In the genomic region with DNA sequence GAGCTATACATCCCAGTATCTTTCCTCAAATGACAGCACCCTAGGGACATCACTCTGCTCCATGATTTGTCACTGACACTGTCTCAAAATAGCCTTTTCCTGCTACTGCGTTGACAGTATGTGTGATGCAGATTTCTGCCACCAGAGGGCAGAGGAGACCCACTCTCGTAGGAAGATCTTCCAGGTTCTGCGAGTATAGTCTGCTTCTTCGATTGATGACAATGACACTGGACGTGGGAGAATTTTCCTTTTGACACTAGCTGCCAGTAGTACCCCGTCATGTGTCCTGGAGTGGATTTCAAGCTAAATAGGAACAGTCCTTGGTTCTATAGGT, we compare ENCODE assay signal across 9 mouse cellular contexts. TPM values are rescaled to one million over a fixed set of nuclear protein-coding genes. Genes with fewer than 3 reads are reported as not detected.
DNase-seq lines count a peak whose midpoint lies in the region; ATAC-seq and TF ChIP-seq lines count a peak whose summit lies in the region.
"Had no signal": no experiment of that assay in that cellular context is flagged by ENCODE, and none has a peak within 500 bp of the region (broad histone marks: within the 10 kb centered on the region; RNA-seq: fewer than 3 reads in every experiment).

No protein-coding gene starts in this region.

- no peaks in the 10 kb centered on the region for H3K27me3 ChIP-seq in ES-Bruce4 (ENCODE audit: control insufficient read depth, insufficient read depth, low read length, poor library complexity, severe bottlenecking)
- H3K27me3 ChIP-seq in liver, embryonic 11.5 days (replicated peaks; ENCODE audit: control insufficient read depth, insufficient read depth, low read length): no peaks in the 10 kb centered on the region
- no peaks in the 10 kb centered on the region for H3K27me3 ChIP-seq in neural tube, embryonic 13.5 days
- H3K27me3 ChIP-seq: limb, embryonic 15.5 days had no signal

- peak; percentile 80 for ATAC-seq in granulocyte monocyte progenitor cell, adult 5-6 weeks (replicated peaks; ENCODE audit: poor library complexity, severe bottlenecking)
- ATAC-seq in liver, embryonic 11.5 days (replicated peaks; ENCODE audit: low FRiP score): 0 out of 2 replicates have a peak, but pooled peaks have one; percentile 20
- peak; percentile 65; the same call in 1 of the 2 replicates for ATAC-seq in neural tube, embryonic 13.5 days (ENCODE audit: low read depth)

- H3K36me3 ChIP-seq in ES-Bruce4 (ENCODE audit: control insufficient read depth, insufficient read depth, low read length, poor library complexity, severe bottlenecking): no peaks in the 10 kb centered on the region
- H3K36me3 ChIP-seq in liver, embryonic 11.5 days (ENCODE audit: control insufficient read depth, insufficient read depth, low read length): no peaks in the 10 kb centered on the region
- H3K36me3 ChIP-seq in neural tube, embryonic 13.5 days: no peaks in the 10 kb centered on the region
- H3K36me3 ChIP-seq: limb, embryonic 15.5 days had no signal

- H3K9me3 ChIP-seq in ES-Bruce4 (replicated peaks; ENCODE audit: control insufficient read depth, insufficient read depth, low read length, poor library complexity, severe bottlenecking): peaks cover 4% of the 10 kb centered on the region; the same call in 1 of the 2 replicates
- H3K9me3 ChIP-seq in liver, embryonic 11.5 days (ENCODE audit: control insufficient read depth, low read length): no peaks in the 10 kb centered on the region
- no peaks in the 10 kb centered on the region for H3K9me3 ChIP-seq in neural tube, embryonic 13.5 days
- H3K9me3 ChIP-seq: limb, embryonic 15.5 days had no signal

- no peak overlapping the region for H3K27ac ChIP-seq in ES-Bruce4 (ENCODE audit: insufficient read depth, low read length)
- H3K27ac ChIP-seq in liver, embryonic 11.5 days (ENCODE audit: low read depth, low read length): no peak overlapping the region
- H3K27ac ChIP-seq in neural tube, embryonic 13.5 days (replicated peaks): no peak overlapping the region
- H3K27ac ChIP-seq: limb, embryonic 15.5 days had no signal

- peak; percentile 8 for DNase-seq in adrenal gland, adult 2 months
- peak; percentile 82 for DNase-seq in embryo, embryonic 11 days
- DNase-seq in kidney, postnatal 10 days: peak; percentile 85
- peak; percentile 45 for DNase-seq in liver, embryonic 11.5 days (ENCODE audit: low spot score)
- DNase-seq in yolk sac, embryonic 10.5 days (ENCODE audit: low spot score): peak; percentile 51

- no peak overlapping the region for H3K4me3 ChIP-seq in ES-Bruce4 (ENCODE audit: low read depth, low read length)
- H3K4me3 ChIP-seq in liver, embryonic 11.5 days (ENCODE audit: low read depth, low read length): no peak overlapping the region
- H3K4me3 ChIP-seq in neural tube, embryonic 13.5 days: no peak overlapping the region
- H3K4me3 ChIP-seq: limb, embryonic 15.5 days had no signal

- H3K9ac ChIP-seq in ES-Bruce4 (ENCODE audit: low read depth, poor library complexity, severe bottlenecking): no peak overlapping the region
- H3K9ac ChIP-seq in liver, embryonic 11.5 days (ENCODE audit: low read depth, low read length): no peak overlapping the region
- H3K9ac ChIP-seq in neural tube, embryonic 13.5 days: no peak overlapping the region
- H3K9ac ChIP-seq: limb, embryonic 15.5 days had no signal

- no peak overlapping the region for H3K4me2 ChIP-seq in liver, embryonic 11.5 days
- H3K4me2 ChIP-seq in neural tube, embryonic 13.5 days: no peak overlapping the region
- H3K4me2 ChIP-seq: limb, embryonic 15.5 days had no signal

- TF ChIP-seq CTCF in ES-Bruce4 (IDR thresholded peaks at IDR 0.05; ENCODE audit: low read depth, low read length): peak; percentile 54

- TF ChIP-seq POLR2A in ES-Bruce4 (IDR thresholded peaks at IDR 0.05; ENCODE audit: insufficient read depth, low read length): no peak

- no peaks in the 10 kb centered on the region for H3K4me1 ChIP-seq in ES-Bruce4 (ENCODE audit: control insufficient read depth, insufficient read depth, low read length)
- no peaks in the 10 kb centered on the region for H3K4me1 ChIP-seq in liver, embryonic 11.5 days (replicated peaks; ENCODE audit: control insufficient read depth, insufficient read depth, low read length)
- H3K4me1 ChIP-seq in neural tube, embryonic 13.5 days (replicated peaks): no peaks in the 10 kb centered on the region
- H3K4me1 ChIP-seq: limb, embryonic 15.5 days had no signal

- no peak for TF ChIP-seq EP300 in ES-Bruce4 (IDR thresholded peaks at IDR 0.05; ENCODE audit: insufficient read depth, low read depth, low read length)

- WGBS in liver, embryonic 11.5 days: 16% methylated on average over 6 of the region's 6 CpGs
- 8% methylated on average over 6 of the region's 6 CpGs for WGBS in neural tube, embryonic 13.5 days

RNA-seq across cellular contexts. Expression of gene Rabl2, which starts 31.9 kb away (rescaled TPM):
- 9.7 and 12.6 TPM in 2 replicates for polyA plus RNA-seq in ES-Bruce4 (2011; ENCODE audit: insufficient read depth, insufficient read length, low read depth, missing spikeins)
- 10 to 100 TPM in 1 of 2 experiments, 1 to 10 TPM in 1; 8.6 to 10.3 TPM for total RNA-seq in adrenal gland, adult 2 months (2021)
- polyA plus RNA-seq in adrenal gland, adult 2 months (2012; rRNA removed): 6.4 and 7.2 TPM in 2 replicates
- 10.2 and 16.8 TPM in 2 replicates for total RNA-seq in granulocyte monocyte progenitor cell, adult 5-6 weeks (2014; fragmentation: Nextera tagmentation)
- total RNA-seq in granulocyte monocyte progenitor cell, adult 5-6 weeks (2017): 11.1 and 18.9 TPM in 2 replicates
- 24.8 and 27.1 TPM in 2 replicates for polyA plus RNA-seq in liver, embryonic 11.5 days (2014; fragmentation: Nextera tagmentation; extraction: Ambion mirVana)
- 70.7 and 82.4 TPM in 2 replicates for polyA plus RNA-seq in neural tube, embryonic 13.5 days (2015; fragmentation: Nextera tagmentation; extraction: Ambion mirVana)

RNA-seq across cellular contexts. Expression of gene Acr, which starts 55.5 kb away (rescaled TPM):
- polyA plus RNA-seq in ES-Bruce4 (2011; ENCODE audit: insufficient read depth, insufficient read length, low read depth, missing spikeins): not detected in 2 replicates
- total RNA-seq in adrenal gland, adult 2 months (2021): under 1 TPM in 1 of 2 experiments, not detected in 1; 0.26 TPM
- 1.3 and 1.5 TPM in 2 replicates for polyA plus RNA-seq in adrenal gland, adult 2 months (2012; rRNA removed)
- not detected in 2 replicates for total RNA-seq in granulocyte monocyte progenitor cell, adult 5-6 weeks (2014; fragmentation: Nextera tagmentation)
- not detected in 2 replicates for total RNA-seq in granulocyte monocyte progenitor cell, adult 5-6 weeks (2017)
- polyA plus RNA-seq in liver, embryonic 11.5 days (2014; fragmentation: Nextera tagmentation; extraction: Ambion mirVana): 0.11 TPM in 1 of 2 replicates, not detected in the other
- polyA plus RNA-seq in neural tube, embryonic 13.5 days (2015; fragmentation: Nextera tagmentation; extraction: Ambion mirVana): 0.48 and 1.5 TPM in 2 replicates
- polyA plus RNA-seq: limb, embryonic 15.5 days had no signal

Comparison
In these comparisons a context has a peak if more than half of its experiments do, and no peak if none do; other contexts are left out.
1. DNase-seq: peak in every context shown above with its lines; median percentile 85 in kidney, postnatal 10 days; 82 in embryo, embryonic 11 days; 51 in yolk sac, embryonic 10.5 days; 45 in liver, embryonic 11.5 days; 8 in adrenal gland, adult 2 months.
2. ATAC-seq: peak in every context shown above with its lines; median percentile 80 in granulocyte monocyte progenitor cell, adult 5-6 weeks; 65 in neural tube, embryonic 13.5 days; 20 in liver, embryonic 11.5 days.